Mouse (Mus musculus): Measurements from ENCODE around the gene Ttyh3. TPM values are rescaled to one million over a fixed set of nuclear protein-coding genes. Genes with fewer than 3 reads are reported as not detected.

Ttyh3 gene
- polyA plus RNA-seq, 2 experiments from 2014 or later: 5.2 to 5.6 TPM

- ATAC-seq: no peak
These were observed 21.3 kb downstream of the Ttyh3 start for GRCm38 (mm10) chr5:140627580-140627979.

GRCm38 (mm10) chr5:140624961-140625360 lies 23.9 kb downstream of the Ttyh3 start:
- no peak for ATAC-seq

GRCm38 (mm10) chr5:140624238-140624637 lies 24.6 kb downstream of the Ttyh3 start:
- no peak for ATAC-seq

DNA sequence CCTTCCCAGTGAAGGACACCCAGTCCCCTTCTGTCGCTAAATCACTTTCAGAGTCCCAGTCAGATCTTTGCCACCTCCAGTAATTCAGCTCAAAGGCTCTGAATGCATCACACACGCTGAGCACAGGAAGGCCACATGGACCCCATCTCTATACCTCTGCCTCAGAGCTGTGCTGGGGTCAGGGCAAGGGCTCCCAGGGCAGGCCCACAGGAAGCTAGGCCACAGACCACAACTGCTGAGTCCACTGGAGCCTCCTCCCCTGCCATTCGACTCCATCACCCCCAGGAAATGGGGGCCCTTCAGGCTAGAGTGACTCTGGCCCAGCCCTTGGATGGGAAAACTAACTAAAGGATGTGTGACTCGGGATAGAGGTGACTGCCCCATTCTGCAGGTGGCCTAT lies 25.0 kb downstream of the Ttyh3 start:
- ATAC-seq: no peak

GRCm38 (mm10) chr5:140622978-140623670 lies 25.7 kb downstream of the Ttyh3 start:
- ATAC-seq: no peak

DNA sequence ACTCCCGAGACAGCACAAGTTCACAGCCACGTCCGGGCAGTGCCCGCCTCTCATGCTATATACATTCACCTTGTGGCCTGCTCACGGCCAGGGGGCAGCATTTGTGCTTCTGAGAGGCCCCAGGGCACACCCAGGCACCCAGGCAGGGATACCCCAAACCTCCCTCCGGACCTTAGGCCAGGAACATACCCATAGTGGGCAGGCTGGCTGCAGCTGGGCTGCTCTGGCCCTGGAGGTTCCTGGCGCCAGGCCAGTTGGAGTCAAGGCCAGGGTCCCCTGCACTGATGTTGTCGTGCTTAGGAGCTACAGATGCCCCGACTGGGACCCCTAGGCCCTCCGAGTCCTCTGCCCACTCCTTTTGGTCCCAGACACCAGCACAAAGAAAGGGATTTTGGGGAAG lies 27.3 kb downstream of the Ttyh3 start:
- no peak for ATAC-seq

GRCm38 (mm10) chr5:140621092-140621491 lies 27.7 kb downstream of the Ttyh3 start:
- ATAC-seq: no peak

DNA sequence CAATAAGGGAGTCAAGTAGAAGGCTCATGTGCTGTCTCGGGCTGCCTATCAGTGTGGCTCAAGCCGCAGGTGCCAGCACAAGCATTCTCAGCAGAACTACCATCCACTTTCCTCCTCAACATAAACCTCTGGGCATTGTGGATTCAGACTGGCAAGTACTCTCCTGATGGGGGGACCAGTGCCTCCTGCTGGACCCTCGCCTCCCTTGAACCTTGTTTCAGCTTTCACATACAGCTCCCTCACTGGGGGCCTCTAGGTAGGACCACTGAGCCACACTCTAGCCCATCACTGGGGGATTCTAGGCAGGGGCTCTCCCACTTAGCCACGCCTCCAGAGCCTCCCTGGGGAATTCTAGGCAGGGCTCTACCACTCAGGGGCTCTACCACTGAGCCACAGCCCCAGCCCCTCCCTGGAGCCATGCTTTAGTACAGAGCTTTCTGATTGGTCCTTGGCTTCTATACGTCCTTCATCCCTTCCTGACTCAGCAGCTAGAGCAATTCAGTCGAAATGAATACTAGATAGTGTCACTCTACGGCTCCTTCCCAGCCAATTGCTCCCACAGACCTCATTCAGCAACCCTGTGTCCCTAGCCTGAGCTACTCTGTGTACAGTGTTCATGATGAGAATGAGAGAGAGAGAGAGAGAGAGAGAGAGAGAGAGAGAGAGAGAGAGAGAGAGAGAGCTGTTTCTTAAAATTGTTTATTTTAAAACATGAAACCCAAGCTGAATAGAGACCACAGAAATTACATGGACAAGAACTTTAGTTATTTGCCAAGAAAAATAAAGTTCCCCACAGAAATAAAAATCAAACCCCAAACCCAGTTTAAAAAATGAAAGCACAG lies 28.7 kb downstream of the Ttyh3 start:
- no peak for ATAC-seq

GRCm38 (mm10) chr5:140619151-140619771 lies 29.6 kb downstream of the Ttyh3 start:
- ATAC-seq: peak; percentile 8

GRCm38 (mm10) chr5:140617714-140618113 lies 31.1 kb downstream of the Ttyh3 start:
- ATAC-seq: peak; percentile 58

GRCm38 (mm10) chr5:140616691-140617090 lies 32.1 kb downstream of the Ttyh3 start:
- ATAC-seq: peak; percentile 60

- no peak for ATAC-seq
These were observed 32.7 kb downstream of the Ttyh3 start for GRCm38 (mm10) chr5:140616110-140616503.

- no peak for ATAC-seq
These were observed 33.3 kb downstream of the Ttyh3 start for GRCm38 (mm10) chr5:140615321-140616109.

GRCm38 (mm10) chr5:140614837-140615236 lies 34.0 kb downstream of the Ttyh3 start:
- ATAC-seq: no peak

DNA sequence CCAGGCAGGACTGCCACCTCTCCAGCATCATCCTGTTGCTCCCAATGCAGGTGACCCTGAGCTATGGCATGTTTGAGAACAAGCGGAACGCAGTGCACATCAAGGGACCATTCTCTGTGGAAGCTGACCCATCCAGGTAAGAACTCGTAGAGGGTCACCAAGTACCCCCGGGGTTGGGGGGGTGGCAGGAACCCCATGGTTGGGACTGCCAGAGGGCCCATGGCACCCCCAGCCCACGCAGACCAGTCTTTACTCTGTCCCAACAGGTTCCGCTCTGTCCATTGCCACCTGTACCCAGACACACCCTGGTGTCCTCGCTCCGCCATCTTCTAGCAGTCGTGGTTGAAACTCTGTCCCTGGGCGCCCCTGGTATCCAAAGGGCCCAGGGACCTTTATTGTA lies 34.7 kb downstream of the Ttyh3 start:
- no peak for ATAC-seq

- no peak for ATAC-seq
These were observed 36.6 kb downstream of the Ttyh3 start for GRCm38 (mm10) chr5:140612191-140612590.

GRCm38 (mm10) chr5:140611611-140612185 lies 37.1 kb downstream of the Ttyh3 start:
- ATAC-seq: no peak

GRCm38 (mm10) chr5:140611021-140611583 lies 37.7 kb downstream of the Ttyh3 start:
- ATAC-seq: no peak

DNA sequence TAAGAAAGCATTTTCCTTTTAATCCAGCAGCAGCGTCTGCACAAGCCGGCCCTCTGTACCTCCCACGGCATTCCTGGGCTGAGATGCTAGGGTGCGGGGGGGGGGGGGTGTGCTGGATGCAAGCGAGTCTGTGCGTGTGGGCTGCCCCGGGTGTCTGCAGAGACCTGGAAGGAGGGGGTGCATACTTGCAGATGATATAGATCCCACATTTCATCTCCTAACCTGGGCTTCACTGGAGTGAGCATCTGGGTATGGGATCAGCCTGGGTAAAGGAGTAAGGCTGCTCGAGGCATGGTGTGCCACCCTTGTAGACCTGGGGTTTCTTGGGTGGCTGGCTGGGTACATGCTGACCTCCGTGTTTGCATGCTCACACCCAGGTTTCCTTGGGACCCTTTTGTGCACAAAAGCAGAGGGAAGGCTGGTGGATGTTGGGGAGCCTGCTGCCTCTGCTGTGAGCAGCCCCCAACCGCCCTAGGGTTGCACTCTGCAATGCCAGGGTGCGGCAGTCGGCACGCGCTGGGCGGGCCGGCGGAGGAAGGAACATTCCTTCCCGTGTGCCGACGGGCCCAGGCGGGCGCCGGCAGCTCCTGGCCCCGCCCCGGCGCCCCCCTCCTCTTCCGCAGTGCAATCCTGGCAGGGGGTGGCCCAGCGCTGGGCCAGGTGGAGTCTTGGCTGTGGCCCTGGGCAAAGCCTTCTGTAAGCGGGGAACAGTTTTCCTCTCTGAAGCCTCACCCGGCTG lies 38.4 kb downstream of the Ttyh3 start:
- ATAC-seq: peak; percentile 12

DNA sequence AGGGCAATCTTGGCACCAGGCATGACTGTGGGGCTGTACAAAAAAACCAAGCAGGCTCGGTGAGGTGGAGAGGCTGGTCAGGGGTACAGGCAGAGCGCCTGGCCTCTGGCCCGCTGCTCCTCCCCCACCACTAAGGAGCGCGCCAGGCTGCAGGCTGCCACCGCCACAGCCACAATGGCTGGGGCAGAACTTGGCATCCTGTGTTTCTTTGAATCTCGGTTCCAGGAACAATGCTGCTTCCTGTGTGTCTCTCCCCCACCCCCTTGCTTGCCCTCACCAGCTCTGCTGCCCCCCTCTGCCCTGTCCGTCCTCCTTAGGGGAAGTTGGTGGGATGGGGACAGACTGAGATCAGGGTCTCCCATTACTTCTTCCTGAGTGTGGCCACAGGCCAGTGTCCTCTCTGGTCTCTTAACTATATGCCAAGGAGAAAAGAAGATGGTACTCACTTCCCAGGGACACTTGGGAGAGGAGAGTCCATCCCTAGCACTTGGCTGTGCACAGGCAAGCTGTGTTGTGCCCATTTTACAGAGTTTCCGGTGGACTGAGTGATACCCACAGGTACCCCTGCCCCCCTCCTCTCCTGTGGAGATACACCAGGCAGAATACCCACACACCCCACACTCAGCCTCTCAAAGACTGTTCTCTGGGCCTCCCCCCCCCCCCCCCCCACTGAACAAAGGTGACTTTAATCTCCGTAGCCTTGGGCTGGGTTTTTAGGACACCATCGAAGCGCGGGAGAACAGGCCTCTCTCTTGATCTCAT lies 39.1 kb downstream of the Ttyh3 start:
- peak; percentile 42 for ATAC-seq
